Mouse (Mus musculus) CD4-positive helper T cell, adult 2 months (primary cell): ENCODE measurements around the gene Ppig.
"Not testable (repeated sequence)": the region's sequence is repeated elsewhere in the genome, so short reads cannot be mapped to it uniquely, and the experiment has no call there.

Experiments
- DNase-seq: peaks from one replicate; pipeline ENCODE4 v3.0.0-alpha.2; 2012; ENCODE audit warnings: low read depth, missing footprints, low spot score

Ppig gene

GRCm38 (mm10) chr2:69722273-69722649 lies at the start of gene Ppig:
Gene Ppig (plus strand): TSS chr2:69722545.
- DNase-seq: no peak

- no peak for DNase-seq
Observed at GRCm38 (mm10) chr2:69673723-69674122, 48.6 kb upstream of the Ppig start.

- no peak for DNase-seq
Observed at GRCm38 (mm10) chr2:69675266-69675665, 47.1 kb upstream of the Ppig start.

GRCm38 (mm10) chr2:69676713-69677112 lies 45.6 kb upstream of the Ppig start:
- DNase-seq: no peak

- DNase-seq: not testable (repeated sequence)
Observed at GRCm38 (mm10) chr2:69677215-69677614, 45.1 kb upstream of the Ppig start.

- DNase-seq: peak; percentile 13
Observed at GRCm38 (mm10) chr2:69679990-69680389, 42.4 kb upstream of the Ppig start.

- DNase-seq: no peak
Observed at GRCm38 (mm10) chr2:69681931-69682330, 40.4 kb upstream of the Ppig start.

- no peak for DNase-seq
Observed at GRCm38 (mm10) chr2:69683036-69683805, 39.1 kb upstream of the Ppig start.

GRCm38 (mm10) chr2:69684488-69684887 lies 37.9 kb upstream of the Ppig start:
- DNase-seq: no peak

GRCm38 (mm10) chr2:69690214-69690613 lies 32.1 kb upstream of the Ppig start:
- DNase-seq: no peak

- DNase-seq: no peak
Observed at GRCm38 (mm10) chr2:69690843-69691242, 31.5 kb upstream of the Ppig start.

GRCm38 (mm10) chr2:69693501-69693900 lies 28.8 kb upstream of the Ppig start:
- no peak for DNase-seq

- no peak for DNase-seq
Observed at GRCm38 (mm10) chr2:69700446-69700845, 21.9 kb upstream of the Ppig start.

GRCm38 (mm10) chr2:69712171-69712570 lies 10.2 kb upstream of the Ppig start:
- DNase-seq: peak; percentile 27

GRCm38 (mm10) chr2:69712981-69713625 lies 9.2 kb upstream of the Ppig start, which contains the start of gene Fastkd1:
Gene Fastkd1 (minus strand): TSS chr2:69713516.
- DNase-seq: peak; percentile 83

GRCm38 (mm10) chr2:69713626-69714014 lies 8.7 kb upstream of the Ppig start:
- no peak for DNase-seq

GRCm38 (mm10) chr2:69714126-69714525 lies 8.2 kb upstream of the Ppig start:
- no peak for DNase-seq

- no peak for DNase-seq
Observed at GRCm38 (mm10) chr2:69716483-69716882, 5.9 kb upstream of the Ppig start.

- DNase-seq: no peak
Observed at GRCm38 (mm10) chr2:69719121-69719520, 3.2 kb upstream of the Ppig start.

- peak; percentile 92 for DNase-seq
Observed at GRCm38 (mm10) chr2:69722650-69723518, 539 bp downstream of the Ppig start.

GRCm38 (mm10) chr2:69723519-69723825 lies 1.1 kb downstream of the Ppig start:
- DNase-seq: no peak

- DNase-seq: peak; percentile 8
Observed at GRCm38 (mm10) chr2:69745091-69745490, 22.7 kb downstream of the Ppig start.
